Mouse (Mus musculus): ENCODE measurements around the gene Mindy4b-ps. TPM values are rescaled to one million over a fixed set of nuclear protein-coding genes. Genes with fewer than 3 reads are reported as not detected.

Mindy4b-ps gene
- total and polyA plus RNA-seq, 2 experiments from 2014 or later, result 0.09 TPM; not detected in 1

DNA sequence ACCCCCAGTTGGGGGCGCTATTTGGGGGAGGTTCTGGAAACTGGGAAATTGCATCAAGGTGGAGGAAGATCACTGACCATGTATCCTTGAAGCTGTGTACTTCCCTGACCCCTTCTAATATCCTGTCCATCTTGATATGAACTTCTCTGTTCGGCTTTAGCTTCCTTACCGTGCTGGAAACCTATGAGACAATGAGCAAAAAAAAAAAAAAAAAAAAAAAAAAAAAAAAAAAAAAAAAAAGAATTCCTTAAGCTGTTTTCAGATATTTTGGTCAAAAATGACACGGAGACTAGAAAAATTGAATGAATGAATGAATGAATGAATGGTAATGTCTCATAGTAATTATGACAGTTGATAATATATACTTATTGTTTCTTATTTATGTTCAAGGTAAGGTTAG, 35.6 kb downstream of the Mindy4b-ps start:
- ATAC-seq (no peak), DNase-seq (ENCODE audit: low spot score) (no peak)
- 73% methylated on average over 4 of the region's 4 CpGs for WGBS
- no peak overlapping the region for H3K27ac ChIP-seq
- H3K4me3 ChIP-seq (ENCODE audit: low read length), result no peak overlapping the region
- H3K36me3 ChIP-seq (ENCODE audit: insufficient read depth, low read length), result no peaks in the 10 kb centered on the region
- no peaks in the 10 kb centered on the region for H3K27me3 ChIP-seq (ENCODE audit: insufficient read depth, low read length)
- no peaks in the 10 kb centered on the region for H3K4me1 ChIP-seq (ENCODE audit: insufficient read depth, low read length)
- TF ChIP-seq CTCF (IDR thresholded peaks at IDR 0.05; ENCODE audit: low read depth), result no peak
- no peaks in the 10 kb centered on the region for H3K9me3 ChIP-seq (ENCODE audit: low read length)
- H3K9ac ChIP-seq (replicated peaks; ENCODE audit: low read length), result no peak overlapping the region
- H3K4me2 ChIP-seq (ENCODE audit: low read depth, low read length), result no peak overlapping the region

DNA sequence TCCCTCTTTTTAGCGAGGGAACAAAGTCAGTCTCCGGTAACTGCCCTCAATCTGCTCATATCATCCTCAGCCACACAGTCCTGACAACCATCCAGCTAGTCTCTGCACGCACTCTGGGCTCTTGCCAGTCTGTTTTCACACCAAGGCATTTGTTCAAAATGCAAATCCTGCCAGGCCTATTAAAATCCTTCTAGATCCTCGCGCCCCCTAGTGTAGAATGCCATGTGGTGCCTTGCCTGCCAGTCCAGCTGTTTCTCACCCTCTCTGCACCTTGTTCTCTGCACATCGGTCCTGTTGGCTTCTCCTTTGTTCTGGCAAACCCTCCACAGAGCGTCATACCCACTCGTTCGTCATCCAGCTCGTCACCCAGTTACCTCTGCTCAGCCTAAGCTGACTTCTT, 36.2 kb downstream of the Mindy4b-ps start:
- WGBS, result 15% methylated on average over 10 of the region's 10 CpGs
- Histone ChIP-seq H3K4me2 (ENCODE audit: low read depth, low read length) (no peak overlapping the region), H3K27ac (no peak overlapping the region)

DNA sequence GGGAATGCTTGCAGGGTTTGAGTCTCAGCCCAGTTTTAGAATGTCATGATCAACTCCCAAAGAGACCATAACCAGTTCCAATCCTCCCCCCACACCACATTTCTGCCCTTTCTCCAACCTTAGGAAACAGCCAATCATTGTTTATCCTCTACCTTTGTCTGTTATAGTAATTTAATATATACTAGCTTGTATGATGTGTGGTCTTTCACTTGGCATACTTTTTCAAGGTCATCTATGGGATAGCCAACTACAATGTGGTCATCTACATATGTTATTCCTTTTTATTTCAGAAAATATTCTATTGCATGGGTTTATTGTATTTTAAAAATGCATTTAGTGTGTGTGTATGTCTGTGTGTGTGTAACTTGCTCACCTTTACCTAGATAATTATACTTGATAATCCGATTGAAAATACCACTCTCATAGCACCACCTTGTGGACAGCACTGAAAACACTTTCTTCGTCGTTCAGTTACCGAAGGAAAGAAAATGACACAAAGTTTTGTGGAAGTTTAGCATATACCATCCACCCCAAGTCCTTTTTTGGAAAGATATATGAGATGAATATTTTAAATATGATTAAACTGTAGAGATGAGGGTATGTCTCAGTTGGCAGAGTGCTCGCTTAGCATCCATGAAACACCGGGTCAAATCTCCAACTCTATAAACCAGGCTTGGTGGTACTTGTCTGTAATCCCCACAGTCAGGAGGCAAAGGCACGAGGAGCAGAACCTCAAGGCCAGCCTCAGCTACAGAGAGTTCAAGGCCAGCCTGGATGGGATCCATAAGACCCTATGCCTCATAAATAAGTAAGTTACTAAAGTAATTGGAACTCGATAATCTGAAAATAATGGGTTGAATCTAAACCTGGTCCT, 37.7 kb downstream of the Mindy4b-ps start:
- Histone ChIP-seq H3K27me3 (ENCODE audit: insufficient read depth, low read length) (no peaks in the 10 kb centered on the region), H3K4me2 (ENCODE audit: low read depth, low read length) (no peak overlapping the region), H3K4me1 (ENCODE audit: insufficient read depth, low read length) (no peaks in the 10 kb centered on the region), H3K4me3 (ENCODE audit: low read length) (no peak overlapping the region), H3K36me3 (ENCODE audit: insufficient read depth, low read length) (no peaks in the 10 kb centered on the region), H3K9me3 (ENCODE audit: low read length) (no peaks in the 10 kb centered on the region), H3K27ac (no peak overlapping the region), H3K9ac (replicated peaks; ENCODE audit: low read length) (no peak overlapping the region)
- TF ChIP-seq CTCF (IDR thresholded peaks at IDR 0.05; ENCODE audit: low read depth), result peak; percentile 76
- DNase-seq (ENCODE audit: low spot score), result peak; percentile 76
- WGBS, result 37% methylated on average over 8 of the region's 8 CpGs
- ATAC-seq, result peak; percentile 25; the same call in 1 of the 2 replicates

More for the DNA sequence above, 36.2 kb downstream of the Mindy4b-ps start:
- TF ChIP-seq CTCF (IDR thresholded peaks at IDR 0.05; ENCODE audit: low read depth), result peak; percentile 68
- H3K9me3 ChIP-seq (ENCODE audit: low read length), result no peaks in the 10 kb centered on the region
- H3K27me3 ChIP-seq (ENCODE audit: insufficient read depth, low read length), result no peaks in the 10 kb centered on the region
- no peak overlapping the region for H3K4me3 ChIP-seq (ENCODE audit: low read length)
- no peak overlapping the region for H3K9ac ChIP-seq (replicated peaks; ENCODE audit: low read length)
- no peaks in the 10 kb centered on the region for H3K4me1 ChIP-seq (ENCODE audit: insufficient read depth, low read length)
- DNase-seq (ENCODE audit: low spot score) (peak; percentile 79), ATAC-seq (peak; percentile 63)
- no peaks in the 10 kb centered on the region for H3K36me3 ChIP-seq (ENCODE audit: insufficient read depth, low read length)

DNA sequence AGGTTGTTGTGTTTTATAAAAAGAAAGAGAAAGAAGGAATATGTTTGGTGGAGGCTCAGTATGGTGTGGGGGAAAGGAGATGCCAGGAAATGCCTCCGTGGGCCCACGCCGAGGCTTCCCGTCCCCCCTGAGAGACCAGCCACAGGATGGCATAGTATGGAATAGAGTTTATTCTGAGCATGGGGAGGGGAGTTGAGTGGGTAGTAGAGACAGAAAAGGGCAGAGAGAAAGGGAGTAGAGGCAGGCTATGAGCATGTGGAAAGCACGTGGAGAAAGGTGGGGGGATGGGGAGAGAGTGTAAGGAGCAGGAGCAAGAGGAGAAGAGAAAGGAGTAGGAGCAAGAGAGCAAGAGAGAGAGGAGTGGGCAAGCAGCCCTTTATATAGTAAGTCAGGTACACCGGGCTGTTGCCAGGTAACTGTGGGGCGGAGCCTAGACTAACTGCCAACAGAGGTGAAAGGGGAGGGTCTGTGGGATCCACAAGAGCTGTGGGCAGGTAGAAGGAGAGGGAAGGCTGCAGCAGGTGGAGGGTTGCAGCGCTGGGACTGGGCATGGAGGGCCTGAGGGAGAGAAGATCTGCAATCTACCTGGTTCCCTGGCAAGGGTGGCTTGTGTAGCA, 38.4 kb downstream of the Mindy4b-ps start:
- TF ChIP-seq CTCF (IDR thresholded peaks at IDR 0.05; ENCODE audit: low read depth), result no peak
- peak; percentile 50; the same call in 1 of the 2 replicates for ATAC-seq
- WGBS, result 52% methylated on average over 8 of the region's 8 CpGs

DNA sequence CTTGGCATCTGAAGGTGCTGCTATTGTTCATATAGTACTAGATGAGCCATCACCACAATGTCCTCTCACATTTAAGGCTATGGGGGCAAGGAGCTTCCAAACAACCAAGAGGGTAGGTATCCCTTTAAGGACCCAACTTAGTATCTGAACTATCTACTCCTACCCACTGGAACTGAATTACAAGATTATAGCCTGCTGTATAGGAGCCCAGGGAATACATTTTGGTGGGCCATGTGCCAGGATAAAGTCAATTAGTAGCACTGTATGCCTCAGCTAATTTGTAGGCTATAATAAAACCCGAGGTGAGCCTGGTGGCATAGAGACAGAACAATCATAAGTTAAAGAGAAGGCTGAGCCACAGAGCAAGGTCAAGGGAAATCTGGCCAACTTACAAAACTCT, 65.7 kb downstream of the Mindy4b-ps start:
- H3K27me3 ChIP-seq (ENCODE audit: insufficient read depth, low read length), result no peaks in the 10 kb centered on the region
- ATAC-seq (no peak), DNase-seq (ENCODE audit: low spot score) (no peak)
- no peaks in the 10 kb centered on the region for H3K4me1 ChIP-seq (ENCODE audit: insufficient read depth, low read length)
- H3K9ac ChIP-seq (replicated peaks; ENCODE audit: low read length), result no peak overlapping the region
- H3K36me3 ChIP-seq (ENCODE audit: insufficient read depth, low read length), result no peaks in the 10 kb centered on the region
- no peak overlapping the region for H3K4me2 ChIP-seq (ENCODE audit: low read depth, low read length)
- no peaks in the 10 kb centered on the region for H3K9me3 ChIP-seq (ENCODE audit: low read length)
- no peak for TF ChIP-seq CTCF (IDR thresholded peaks at IDR 0.05; ENCODE audit: low read depth)
- WGBS, result 34% methylated on average over 1 of the region's 1 CpGs
- no peak overlapping the region for H3K4me3 ChIP-seq (ENCODE audit: low read length)
- no peak overlapping the region for H3K27ac ChIP-seq

More for the DNA sequence above, 38.4 kb downstream of the Mindy4b-ps start:
- no peak overlapping the region for H3K4me3 ChIP-seq (ENCODE audit: low read length)
- no peaks in the 10 kb centered on the region for H3K4me1 ChIP-seq (ENCODE audit: insufficient read depth, low read length)
- H3K4me2 ChIP-seq (ENCODE audit: low read depth, low read length), result no peak overlapping the region
- no peaks in the 10 kb centered on the region for H3K36me3 ChIP-seq (ENCODE audit: insufficient read depth, low read length)
- H3K27ac ChIP-seq, result no peak overlapping the region
- no peak for DNase-seq (ENCODE audit: low spot score)
- no peaks in the 10 kb centered on the region for H3K9me3 ChIP-seq (ENCODE audit: low read length)
- H3K9ac ChIP-seq (replicated peaks; ENCODE audit: low read length), result no peak overlapping the region
- H3K27me3 ChIP-seq (ENCODE audit: insufficient read depth, low read length), result no peaks in the 10 kb centered on the region

DNA sequence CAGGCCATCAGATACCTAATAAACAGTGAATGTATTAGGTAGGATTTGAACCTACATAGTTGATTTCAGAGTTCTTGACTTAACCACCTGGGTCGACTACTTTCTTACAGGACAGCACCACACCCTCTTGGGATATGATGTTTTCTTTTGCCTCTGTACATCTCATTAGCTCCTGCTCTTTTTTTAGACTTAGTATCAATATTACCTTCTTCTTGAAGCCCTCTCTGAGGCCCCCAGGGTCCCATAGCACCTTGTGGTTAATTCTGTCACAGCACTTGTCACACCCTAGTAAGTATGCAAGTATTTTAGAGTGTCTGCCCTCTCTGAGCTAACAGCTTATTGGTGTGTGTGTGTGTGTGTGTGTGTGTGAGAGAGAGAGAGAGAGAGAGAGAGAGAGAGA, 66.3 kb downstream of the Mindy4b-ps start:
- Histone ChIP-seq H3K27ac (no peak overlapping the region), H3K9me3 (ENCODE audit: low read length) (no peaks in the 10 kb centered on the region), H3K27me3 (ENCODE audit: insufficient read depth, low read length) (no peaks in the 10 kb centered on the region), H3K4me2 (ENCODE audit: low read depth, low read length) (no peak overlapping the region), H3K4me3 (ENCODE audit: low read length) (no peak overlapping the region), H3K36me3 (ENCODE audit: insufficient read depth, low read length) (no peaks in the 10 kb centered on the region), H3K9ac (replicated peaks; ENCODE audit: low read length) (no peak overlapping the region), H3K4me1 (ENCODE audit: insufficient read depth, low read length) (no peaks in the 10 kb centered on the region)
- 82% methylated on average over 1 of the region's 1 CpGs for WGBS
- DNase-seq (ENCODE audit: low spot score) (no peak), ATAC-seq (no peak)
- TF ChIP-seq CTCF (IDR thresholded peaks at IDR 0.05; ENCODE audit: low read depth), result no peak
